Mouse (Mus musculus): ENCODE measurements at regions not wholly inside any gene's neighbourhood (a gene's known extent, or its start where the extent isn't known, plus 50 kb on each side); places are given as distances from the start of the nearest gene placed in this dataset.
A peak's percentile ranks its signal among the peaks of the same experiment; 100 is the strongest.
"Not testable (repeated sequence)": the region's sequence is repeated elsewhere in the genome, so short reads cannot be mapped to it uniquely, and the experiment has no call there.

GRCm38 (mm10) chr10:20847287-20847686, 105.1 kb upstream of the Ahi1 start:
- H3K27me3 ChIP-seq (replicated peaks; ENCODE audit: control insufficient read depth, insufficient read depth, low read length): no peaks in the 10 kb centered on the region
- H3K36me3 ChIP-seq (ENCODE audit: control insufficient read depth, insufficient read depth, low read length): no peaks in the 10 kb centered on the region
- no peaks in the 10 kb centered on the region for H3K4me1 ChIP-seq (replicated peaks; ENCODE audit: control insufficient read depth, insufficient read depth, low read length)
- ATAC-seq (replicated peaks; ENCODE audit: low FRiP score, low TSS enrichment, low read depth) (no peak), DNase-seq (ENCODE audit: low spot score) (no peak)
- H3K4me3 ChIP-seq (ENCODE audit: low read depth, low read length): no peak overlapping the region
- WGBS: 81% methylated on average over 8 of the region's 8 CpGs
- no peaks in the 10 kb centered on the region for H3K9me3 ChIP-seq (ENCODE audit: control insufficient read depth, low read length)
- no peak overlapping the region for H3K9ac ChIP-seq (ENCODE audit: low read length)
- no peak overlapping the region for H3K27ac ChIP-seq (ENCODE audit: low read depth)
- H3K4me2 ChIP-seq (ENCODE audit: low read length): no peak overlapping the region

DNA sequence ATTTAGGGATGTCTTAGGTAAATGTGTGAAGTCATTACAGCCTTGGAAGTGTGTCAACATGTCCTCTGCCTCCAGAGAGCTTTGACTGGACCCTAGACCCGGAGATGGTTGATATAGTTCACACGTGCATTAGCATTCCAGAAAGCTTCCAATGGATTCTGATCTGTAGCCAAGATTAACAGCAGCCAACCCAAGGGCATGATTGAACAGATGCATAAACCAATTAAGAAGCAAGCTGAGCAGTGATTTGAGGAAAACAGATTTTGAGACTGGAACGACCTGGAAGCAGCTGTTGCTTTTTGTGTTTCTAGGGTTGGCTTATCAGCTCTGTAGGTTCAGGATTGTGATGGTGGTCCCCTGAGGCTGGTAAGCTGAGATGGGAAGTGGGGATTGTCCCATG, 109.1 kb upstream of the Ahi1 start:
- 69% methylated on average over 3 of the region's 3 CpGs for WGBS
- H3K4me3 ChIP-seq (ENCODE audit: low read depth, low read length): no peak overlapping the region
- DNase-seq (ENCODE audit: low spot score) (no peak), ATAC-seq (replicated peaks; ENCODE audit: low FRiP score, low TSS enrichment, low read depth) (no peak)
- H3K4me1 ChIP-seq (replicated peaks; ENCODE audit: control insufficient read depth, insufficient read depth, low read length): 0 out of 2 replicates have a peak, but pooled peaks cover 14% of the 10 kb centered on the region
- no peaks in the 10 kb centered on the region for H3K36me3 ChIP-seq (ENCODE audit: control insufficient read depth, insufficient read depth, low read length)
- H3K27ac ChIP-seq (ENCODE audit: low read depth): no peak overlapping the region
- H3K27me3 ChIP-seq (replicated peaks; ENCODE audit: control insufficient read depth, insufficient read depth, low read length): no peaks in the 10 kb centered on the region
- no peak overlapping the region for H3K4me2 ChIP-seq (ENCODE audit: low read length)
- no peaks in the 10 kb centered on the region for H3K9me3 ChIP-seq (ENCODE audit: control insufficient read depth, low read length)
- no peak overlapping the region for H3K9ac ChIP-seq (ENCODE audit: low read length)

DNA sequence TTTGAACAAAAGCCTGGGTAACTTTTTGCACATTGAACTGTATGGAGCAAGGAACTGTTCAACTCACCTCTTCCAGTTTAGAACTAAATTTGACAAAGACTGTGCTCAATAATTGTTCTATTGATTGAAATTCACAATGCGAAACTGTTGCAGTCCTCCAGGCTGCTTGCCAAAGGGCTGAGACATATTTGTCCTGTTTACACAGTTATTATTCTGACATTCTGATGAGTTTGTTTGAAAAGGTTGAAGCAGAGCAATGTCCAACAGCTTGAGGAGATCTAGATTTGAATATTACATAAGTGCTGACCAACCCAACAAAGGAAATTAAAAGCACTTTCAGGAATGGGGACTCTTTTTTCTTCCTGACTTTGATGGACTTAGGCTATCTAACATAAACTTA, 110.2 kb upstream of the Ahi1 start:
- H3K27ac ChIP-seq (ENCODE audit: low read depth): no peak overlapping the region; the same call in 1 of the 2 replicates
- no peaks in the 10 kb centered on the region for H3K36me3 ChIP-seq (ENCODE audit: control insufficient read depth, insufficient read depth, low read length)
- no peak for DNase-seq (ENCODE audit: low spot score)
- H3K4me3 ChIP-seq (ENCODE audit: low read depth, low read length): no peak overlapping the region
- 78% methylated on average over 1 of the region's 1 CpGs for WGBS
- H3K4me1 ChIP-seq (replicated peaks; ENCODE audit: control insufficient read depth, insufficient read depth, low read length): 0 out of 2 replicates have a peak, but pooled peaks cover 14% of the 10 kb centered on the region
- H3K9ac ChIP-seq (ENCODE audit: low read length): no peak overlapping the region
- no peaks in the 10 kb centered on the region for H3K9me3 ChIP-seq (ENCODE audit: control insufficient read depth, low read length)
- no peak overlapping the region for H3K4me2 ChIP-seq (ENCODE audit: low read length)
- ATAC-seq (replicated peaks; ENCODE audit: low FRiP score, low TSS enrichment, low read depth): no peak
- H3K27me3 ChIP-seq (replicated peaks; ENCODE audit: control insufficient read depth, insufficient read depth, low read length): no peaks in the 10 kb centered on the region

GRCm38 (mm10) chr10:20841430-20842040, 110.8 kb upstream of the Ahi1 start:
- WGBS: 37% methylated on average over 3 of the region's 3 CpGs
- no peak overlapping the region for H3K9ac ChIP-seq (ENCODE audit: low read length)
- no peaks in the 10 kb centered on the region for H3K9me3 ChIP-seq (ENCODE audit: control insufficient read depth, low read length)
- ATAC-seq (replicated peaks; ENCODE audit: low FRiP score, low TSS enrichment, low read depth): no peak
- H3K27ac ChIP-seq (ENCODE audit: low read depth): no peak overlapping the region; the same call in 1 of the 2 replicates
- H3K27me3 ChIP-seq (replicated peaks; ENCODE audit: control insufficient read depth, insufficient read depth, low read length): no peaks in the 10 kb centered on the region
- no peak overlapping the region for H3K4me3 ChIP-seq (ENCODE audit: low read depth, low read length)
- DNase-seq (ENCODE audit: low spot score): no peak
- no peak overlapping the region for H3K4me2 ChIP-seq (ENCODE audit: low read length)
- 0 out of 2 replicates have a peak, but pooled peaks cover 14% of the 10 kb centered on the region for H3K4me1 ChIP-seq (replicated peaks; ENCODE audit: control insufficient read depth, insufficient read depth, low read length)
- no peaks in the 10 kb centered on the region for H3K36me3 ChIP-seq (ENCODE audit: control insufficient read depth, insufficient read depth, low read length)

- Histone ChIP-seq H3K27ac (ENCODE audit: low read depth) (0 out of 2 replicates have a peak overlapping the region, but pooled peaks have one; percentile 5), H3K9ac (ENCODE audit: low read length) (no peak overlapping the region), H3K4me3 (ENCODE audit: low read depth, low read length) (no peak overlapping the region), H3K9me3 (ENCODE audit: control insufficient read depth, low read length) (no peaks in the 10 kb centered on the region), H3K4me1 (replicated peaks; ENCODE audit: control insufficient read depth, insufficient read depth, low read length) (0 out of 2 replicates have a peak, but pooled peaks cover 14% of the 10 kb centered on the region), H3K4me2 (ENCODE audit: low read length) (no peak overlapping the region), H3K36me3 (ENCODE audit: control insufficient read depth, insufficient read depth, low read length) (no peaks in the 10 kb centered on the region), H3K27me3 (replicated peaks; ENCODE audit: control insufficient read depth, insufficient read depth, low read length) (no peaks in the 10 kb centered on the region)
- no peak for ATAC-seq (replicated peaks; ENCODE audit: low FRiP score, low TSS enrichment, low read depth)
- no peak for DNase-seq (ENCODE audit: low spot score)
- 57% methylated on average over 8 of the region's 8 CpGs for WGBS
These were observed 113.5 kb upstream of the Ahi1 start for GRCm38 (mm10) chr10:20838685-20839425.

- H3K9ac ChIP-seq (ENCODE audit: low read length); H3K27me3 ChIP-seq (replicated peaks; ENCODE audit: control insufficient read depth, insufficient read depth, low read length); H3K36me3 ChIP-seq (ENCODE audit: control insufficient read depth, insufficient read depth, low read length); H3K27ac ChIP-seq (ENCODE audit: low read depth); H3K9me3 ChIP-seq (ENCODE audit: control insufficient read depth, low read length); ATAC-seq (replicated peaks; ENCODE audit: low FRiP score, low TSS enrichment, low read depth); DNase-seq (ENCODE audit: low spot score); H3K4me3 ChIP-seq (ENCODE audit: low read depth, low read length); H3K4me2 ChIP-seq (ENCODE audit: low read length): not testable (repeated sequence)
- 0 out of 2 replicates have a peak, but pooled peaks cover 13% of the 10 kb centered on the region for H3K4me1 ChIP-seq (replicated peaks; ENCODE audit: control insufficient read depth, insufficient read depth, low read length)
- 68% methylated on average over 4 of the region's 4 CpGs for WGBS
These were observed 111.9 kb upstream of the Pde7b start for GRCm38 (mm10) chr10:20836816-20837215.

DNA sequence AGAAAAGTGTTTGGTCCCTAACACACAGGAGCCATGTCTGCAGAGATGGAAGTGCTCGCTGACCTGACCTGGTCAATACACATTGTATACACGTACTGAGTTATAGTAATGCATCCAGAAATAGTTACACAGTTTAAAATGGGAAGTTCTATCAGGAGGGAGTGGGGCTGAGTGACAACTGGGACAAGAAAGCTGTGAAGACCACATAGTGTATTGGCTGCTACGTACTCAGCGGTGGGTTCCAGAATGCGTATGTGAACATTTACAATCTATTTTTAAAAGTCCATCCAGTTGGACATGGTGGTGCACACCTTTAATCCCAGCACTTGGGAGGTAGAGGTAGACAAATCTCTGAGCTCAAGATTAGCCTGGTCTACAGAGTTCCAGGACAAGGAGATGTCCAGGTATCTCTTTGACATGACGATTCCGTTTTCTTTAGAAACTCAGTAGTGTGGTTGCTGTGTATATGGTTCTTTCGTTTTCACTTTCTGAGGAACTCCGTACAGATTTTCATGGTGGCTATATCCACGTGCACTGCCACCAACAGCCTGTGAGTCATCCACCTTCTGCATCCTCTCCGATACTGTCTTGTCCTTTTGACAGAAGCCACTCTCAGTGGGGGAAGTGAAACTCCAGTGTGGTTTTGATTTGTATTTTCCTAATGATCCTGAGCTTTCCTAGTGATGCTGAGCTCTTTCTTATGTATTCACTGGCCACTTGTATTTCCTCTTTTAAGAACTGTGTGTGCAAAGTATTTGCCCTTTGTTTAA, 110.1 kb upstream of the Pde7b start:
- Histone ChIP-seq H3K9ac (ENCODE audit: low read length) (no peak overlapping the region), H3K36me3 (ENCODE audit: control insufficient read depth, insufficient read depth, low read length) (no peaks in the 10 kb centered on the region), H3K9me3 (ENCODE audit: control insufficient read depth, low read length) (no peaks in the 10 kb centered on the region), H3K27ac (ENCODE audit: low read depth) (no peak overlapping the region), H3K4me1 (replicated peaks; ENCODE audit: control insufficient read depth, insufficient read depth, low read length) (0 out of 2 replicates have a peak, but pooled peaks cover 12% of the 10 kb centered on the region), H3K27me3 (replicated peaks; ENCODE audit: control insufficient read depth, insufficient read depth, low read length) (no peaks in the 10 kb centered on the region), H3K4me2 (ENCODE audit: low read length) (no peak overlapping the region), H3K4me3 (ENCODE audit: low read depth, low read length) (no peak overlapping the region)
- ATAC-seq (replicated peaks; ENCODE audit: low FRiP score, low TSS enrichment, low read depth) (no peak), DNase-seq (ENCODE audit: low spot score) (no peak)
- 78% methylated on average over 11 of the region's 11 CpGs for WGBS

DNA sequence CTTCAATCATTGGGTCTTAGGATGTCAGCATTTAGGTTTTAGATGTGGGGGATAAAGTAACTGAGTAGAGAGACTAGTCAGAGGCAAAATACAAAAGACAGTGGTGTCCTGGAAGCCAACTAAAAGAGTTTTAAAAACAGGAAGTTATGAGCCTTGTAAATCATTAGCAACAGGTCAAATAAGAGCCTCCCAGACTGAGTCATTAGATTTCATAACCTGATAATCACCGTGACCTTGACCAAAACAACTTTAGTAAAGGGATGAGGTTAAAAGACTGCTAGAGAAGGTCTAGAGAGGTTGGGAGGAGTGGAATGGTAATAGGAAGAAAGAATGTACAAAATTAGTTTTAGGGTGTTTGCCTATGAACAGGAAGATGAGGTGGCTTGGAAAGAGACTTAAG, 103.4 kb upstream of the Pde7b start:
- no peak for ATAC-seq (replicated peaks; ENCODE audit: low FRiP score, low TSS enrichment, low read depth)
- WGBS: 48% methylated on average over 1 of the region's 1 CpGs

More for the DNA sequence above, 103.4 kb upstream of the Pde7b start:
- no peak overlapping the region for H3K27ac ChIP-seq (ENCODE audit: low read depth)
- no peak overlapping the region for H3K4me3 ChIP-seq (ENCODE audit: low read depth, low read length)
- H3K9ac ChIP-seq (ENCODE audit: low read length): no peak overlapping the region
- DNase-seq (ENCODE audit: low spot score): no peak
- H3K4me1 ChIP-seq (replicated peaks; ENCODE audit: control insufficient read depth, insufficient read depth, low read length): 0 out of 2 replicates have a peak, but pooled peaks cover 3% of the 10 kb centered on the region
- H3K27me3 ChIP-seq (replicated peaks; ENCODE audit: control insufficient read depth, insufficient read depth, low read length): no peaks in the 10 kb centered on the region
- H3K4me2 ChIP-seq (ENCODE audit: low read length): no peak overlapping the region
- no peaks in the 10 kb centered on the region for H3K36me3 ChIP-seq (ENCODE audit: control insufficient read depth, insufficient read depth, low read length)
- H3K9me3 ChIP-seq (ENCODE audit: control insufficient read depth, low read length): no peaks in the 10 kb centered on the region
